Mouse (Mus musculus): ENCODE results near the gene Ttc24.

Ttc24 gene

GRCm38 (mm10) chr3:88077441-88077840 is 663 bp downstream of the Ttc24 start:
- DNase-seq = no peak

- no peak for DNase-seq
These were observed 3.3 kb downstream of the Ttc24 start for GRCm38 (mm10) chr3:88074766-88075165.

- no peak for DNase-seq
These were observed 3.8 kb downstream of the Ttc24 start for GRCm38 (mm10) chr3:88074351-88074750.

GRCm38 (mm10) chr3:88073631-88074030 is 4.5 kb downstream of the Ttc24 start:
- no peak for DNase-seq

GRCm38 (mm10) chr3:88071783-88072182 is 6.3 kb downstream of the Ttc24 start:
- peak; percentile 85 for DNase-seq

GRCm38 (mm10) chr3:88068386-88068785 is 9.7 kb downstream of the Ttc24 start:
- no peak for DNase-seq

GRCm38 (mm10) chr3:88057902-88058696 is 20.0 kb downstream of the Ttc24 start, which contains the start of gene Naxe:
Naxe (minus strand) TSS chr3:88058495.
- peak; percentile 84 for DNase-seq

- no peak for DNase-seq
These were observed 21.1 kb downstream of the Ttc24 start for GRCm38 (mm10) chr3:88057030-88057429.

- no peak for DNase-seq
These were observed 28.6 kb downstream of the Ttc24 start for GRCm38 (mm10) chr3:88049532-88049931.

- DNase-seq = peak; percentile 92
These were observed 35.3 kb downstream of the Ttc24 start, which contains the start of gene Gpatch4 for GRCm38 (mm10) chr3:88042661-88043421. Gpatch4 (plus strand) TSS chr3:88043108.

GRCm38 (mm10) chr3:88035561-88036293 is 42.4 kb downstream of the Ttc24 start:
- no peak for DNase-seq

GRCm38 (mm10) chr3:88033506-88033905 is 44.6 kb downstream of the Ttc24 start:
- DNase-seq = no peak

- peak; percentile 71 for DNase-seq
These were observed 47.3 kb downstream of the Ttc24 start for GRCm38 (mm10) chr3:88030608-88031395.

- peak; percentile 48 for DNase-seq
These were observed 50.5 kb downstream of the Ttc24 start, which contains the start of gene Hapln2 for GRCm38 (mm10) chr3:88027434-88028186. Hapln2 (minus strand) TSS chr3:88027583.

- no peak for DNase-seq
These were observed 51.3 kb downstream of the Ttc24 start for GRCm38 (mm10) chr3:88026823-88027222.

GRCm38 (mm10) chr3:88023192-88024074 is 54.7 kb downstream of the Ttc24 start:
- DNase-seq = no peak

- peak; percentile 85 for DNase-seq
These were observed 55.5 kb downstream of the Ttc24 start for GRCm38 (mm10) chr3:88022322-88023191.
